Mouse (Mus musculus) lung, adult 2 months (tissue): ENCODE data around the gene Spg7.

Experiments used
- CTCF ChIP-seq: fragments of 200-500 bp; IDR thresholded peaks from 2 replicates; pipeline ENCODE4 v1.5.1; 2011; ENCODE audit warnings: mild to moderate bottlenecking, low read length, control low read depth; ENCODE audit not compliant: insufficient read depth
- POLR2A ChIP-seq: fragments of 200-500 bp; IDR thresholded peaks from 2 replicates; pipeline ENCODE4 v1.6.1; 2011; ENCODE audit warnings: low read depth, mild to moderate bottlenecking, control low read depth, low read length, borderline replicate concordance; ENCODE audit errors: extremely low read depth

GRCm38 (mm10) chr8:123138741-123139140, 76.0 kb downstream of the Spg7 start:
- TF ChIP-seq CTCF (no peak), POLR2A (no peak)
